In the genomic region with DNA sequence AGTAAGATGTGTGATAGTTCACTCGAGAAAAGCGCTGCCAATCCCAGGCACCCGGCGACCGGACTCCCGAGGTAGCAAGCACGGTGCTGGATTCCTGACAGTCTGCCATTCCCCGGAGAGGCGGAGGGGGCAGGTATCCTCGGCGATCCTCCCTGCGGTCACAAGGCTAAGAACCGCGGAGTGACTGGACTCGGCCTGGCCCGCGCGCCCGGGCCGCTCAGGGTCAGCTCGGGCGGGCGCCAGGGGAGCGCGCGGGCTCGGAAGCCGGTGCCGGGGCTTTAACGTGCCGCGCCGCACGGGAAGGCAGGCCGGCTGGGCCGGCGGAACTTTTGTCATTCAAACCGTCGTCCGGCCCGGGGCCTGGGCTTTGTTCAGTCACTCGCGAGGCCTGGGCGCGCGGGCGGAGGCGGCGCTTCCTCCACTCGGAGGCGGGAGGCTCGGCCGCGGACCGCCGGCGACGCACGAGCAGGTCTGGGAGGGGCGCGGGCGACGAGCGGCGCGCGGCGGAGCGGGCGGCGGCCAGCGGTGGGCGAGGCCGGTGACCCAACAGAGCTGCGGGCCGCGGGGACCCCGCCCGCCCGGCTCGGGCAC, we compare ENCODE assay signal across 7 mouse cellular contexts. TPM values are rescaled to one million over a fixed set of nuclear protein-coding genes. Genes with fewer than 3 reads are reported as not detected.
DNase-seq lines count a peak whose midpoint lies in the region; ATAC-seq lines count a peak whose summit lies in the region.

TSS of gene Ppp4r1 (plus strand) at position 23 of the 591 bp plus-strand sequence.

- intact Hi-C loops in left cerebral cortex, postnatal 36 days (cut with DNase I): loop anchor here (5.0 kb wide), 1 partner anchor 170 kb away; the partner anchor contains the start of gene Vapa

- no peaks in the 10 kb centered on the region; the same call in 1 of the 2 replicates for H3K36me3 ChIP-seq in intestine, embryonic 14.5 days (ENCODE audit: control insufficient read depth, insufficient read depth, low read length)
- H3K36me3 ChIP-seq in midbrain, embryonic 10.5 days: peaks cover 31% of the 10 kb centered on the region

- ATAC-seq in intestine, embryonic 14.5 days (replicated peaks; ENCODE audit: low FRiP score, low TSS enrichment, low read depth): peak; percentile 89

- H3K9ac ChIP-seq in intestine, embryonic 14.5 days (ENCODE audit: low read length): peak within 1 kb of the TSS; percentile 90

- peak within 1 kb of the TSS; percentile 98 for H3K27ac ChIP-seq in intestine, embryonic 14.5 days (ENCODE audit: low read depth)
- H3K27ac ChIP-seq in midbrain, embryonic 10.5 days (replicated peaks): peak within 1 kb of the TSS; percentile 98

- peak; percentile 90 to 96 for DNase-seq in adrenal gland, adult (ENCODE audit: inconsistent age in 2 of 2, low spot score in 1 of 2)
- peak; percentile 85 for DNase-seq in embryo, embryonic 10.5 days (ENCODE audit: low spot score)
- DNase-seq in gastrocnemius, postnatal 25 days: peak; percentile 85
- peak; percentile 90 for DNase-seq in intestine, embryonic 14.5 days (ENCODE audit: low spot score)
- DNase-seq in left cerebral cortex, postnatal 36 days (ENCODE audit: low spot score in 2 of 2): peak; percentile 81 to 87
- DNase-seq in midbrain, embryonic 10.5 days (ENCODE audit: low spot score): peak; percentile 87
- DNase-seq in right cerebral cortex, postnatal 4 days: peak; percentile 77

- WGBS in intestine, embryonic 14.5 days: under 1% methylated on average over 75 of the region's 81 CpGs
- under 1% methylated on average over 74 of the region's 81 CpGs for WGBS in midbrain, embryonic 10.5 days

- no peaks in the 10 kb centered on the region for H3K9me3 ChIP-seq in intestine, embryonic 14.5 days (ENCODE audit: control insufficient read depth, low read length)
- H3K9me3 ChIP-seq in midbrain, embryonic 10.5 days (replicated peaks): peaks cover 15% of the 10 kb centered on the region

- H3K4me3 ChIP-seq in intestine, embryonic 14.5 days (ENCODE audit: low read depth, low read length): peak within 1 kb of the TSS; percentile 87
- H3K4me3 ChIP-seq in midbrain, embryonic 10.5 days: peak within 1 kb of the TSS; percentile 95

- peaks cover 16% of the 10 kb centered on the region for H3K4me1 ChIP-seq in intestine, embryonic 14.5 days (replicated peaks; ENCODE audit: control insufficient read depth, insufficient read depth, low read length)
- H3K4me1 ChIP-seq in midbrain, embryonic 10.5 days: peaks cover 22% of the 10 kb centered on the region

- H3K4me2 ChIP-seq in intestine, embryonic 14.5 days (ENCODE audit: low read length): peak within 1 kb of the TSS; percentile 70

- no peaks in the 10 kb centered on the region for H3K27me3 ChIP-seq in intestine, embryonic 14.5 days (replicated peaks; ENCODE audit: control insufficient read depth, insufficient read depth, low read length)
- H3K27me3 ChIP-seq in midbrain, embryonic 10.5 days (ENCODE audit: low read depth, poor library complexity, severe bottlenecking): no peaks in the 10 kb centered on the region

RNA-seq across cellular contexts. Expression of gene Ppp4r1, which starts in this region (rescaled TPM):
- 10 to 100 TPM; 19.9 to 24.3 TPM for total RNA-seq in gastrocnemius, postnatal 25 days (2021)
- 45.3 and 48.0 TPM in 2 replicates for polyA plus RNA-seq in intestine, embryonic 14.5 days (2014; fragmentation: Nextera tagmentation; extraction: Ambion mirVana)
- total RNA-seq in left cerebral cortex, postnatal 36 days (2021): 10 to 100 TPM; 37.4 to 64.8 TPM
- polyA plus RNA-seq in midbrain, embryonic 10.5 days (2016; fragmentation: Nextera tagmentation; extraction: Ambion mirVana): 58.2 and 60.7 TPM in 2 replicates

Comparison
In these comparisons a context has a peak if more than half of its experiments do, and no peak if none do; other contexts are left out.
1. Peak in every context shown above with its lines: DNase-seq, ATAC-seq, H3K4me3 ChIP-seq and H3K27ac ChIP-seq.